Mouse (Mus musculus) hindbrain, embryonic 10.5 days (tissue): ENCODE measurements around the gene Rgs6. TPM values are rescaled to one million over a fixed set of nuclear protein-coding genes. Genes with fewer than 3 reads are reported as not detected.

ENCODE experiments used
- DNase-seq: peaks from one replicate; pipeline ENCODE4 v3.0.0-alpha.2; 2017; ENCODE audit warnings: low spot score
- H3K27ac ChIP-seq: fragments of 300-500 bp; sonication (generic); 2 replicates; pipeline ENCODE4 v1.5.1; 2016; ENCODE audit warnings: mild to moderate bottlenecking, moderate library complexity
- H3K27me3 ChIP-seq: fragments of 300-500 bp; sonication (generic); 2 replicates; pipeline ENCODE4 v1.6.1; 2016; ENCODE audit warnings: mild to moderate bottlenecking; ENCODE audit not compliant: poor library complexity, insufficient read depth, severe bottlenecking
- H3K36me3 ChIP-seq: fragments of 300-500 bp; sonication (generic); 2 replicates; pipeline ENCODE4 v1.6.1; 2016; ENCODE audit warnings: mild to moderate bottlenecking, moderate library complexity
- H3K4me1 ChIP-seq: fragments of 300-500 bp; sonication (generic); replicated peaks from 2 replicates; pipeline ENCODE4 v1.6.1; 2016; ENCODE audit warnings: mild to moderate bottlenecking
- H3K4me3 ChIP-seq: fragments of 300-500 bp; sonication (generic); 2 replicates; pipeline ENCODE4 v1.5.1; 2016; ENCODE audit warnings: mild to moderate bottlenecking, moderate library complexity
- H3K9me3 ChIP-seq: fragments of 300-500 bp; sonication (generic); 2 replicates; pipeline ENCODE4 v1.6.1; 2016; ENCODE audit warnings: mild to moderate bottlenecking, moderate library complexity
- WGBS: fragments of 180-500 bp; shearing (Covaris S2); methylation state at CpG from one replicate; pipeline ENCODE4 v1.1.7; 2016; 5-methylcytosine and 5-hydroxymethylcytosine counted together
- polyA plus RNA-seq: library from polyadenylated mRNA; unstranded; fragments of >200 nt; fragmentation: Nextera tagmentation; extraction: Ambion mirVana; gene quantifications from 2 replicates; pipeline ENCODE4 v1.2.1, GENCODE M21; 2016

Rgs6 gene
- polyA plus RNA-seq, 1 experiment from 2014 or later = 0.31 TPM

- H3K27ac ChIP-seq = 0 out of 2 replicates have a peak overlapping the region, but pooled peaks have one; percentile 36
- 75% methylated on average over 6 of the region's 6 CpGs for WGBS
- no peak for DNase-seq
Observed at GRCm38 (mm10) chr12:83127955-83128354, 539.9 kb downstream of the Rgs6 start.

DNA sequence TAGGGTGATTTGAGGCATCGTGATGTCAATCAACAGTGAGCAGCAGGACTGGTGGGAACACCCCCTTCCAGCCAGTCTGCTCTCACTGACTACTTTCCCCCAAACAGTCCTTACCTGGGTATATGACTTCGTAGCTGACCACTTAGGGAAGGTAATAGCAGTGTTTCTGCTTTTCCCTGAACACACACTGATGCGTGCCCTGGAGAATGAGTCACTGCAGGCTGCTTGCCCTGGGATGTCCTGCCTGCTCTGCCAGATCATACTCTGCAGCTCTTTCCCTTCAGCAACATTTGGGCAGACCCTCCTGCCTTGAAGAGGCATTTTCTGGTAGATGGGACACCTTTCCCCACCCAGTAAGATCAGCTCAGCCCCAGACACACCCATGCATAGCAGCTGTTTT is 540.5 kb downstream of the Rgs6 start:
- Histone ChIP-seq H3K36me3 (no peaks in the 10 kb centered on the region), H3K9me3 (no peaks in the 10 kb centered on the region), H3K27me3 (no peaks in the 10 kb centered on the region), H3K27ac (no peak overlapping the region), H3K4me3 (no peak overlapping the region), H3K4me1 (peaks cover 5% of the 10 kb centered on the region; the same call in 1 of the 2 replicates)
- DNase-seq = no peak
- WGBS = 89% methylated on average over 3 of the region's 3 CpGs

More at GRCm38 (mm10) chr12:83127955-83128354, 539.9 kb downstream of the Rgs6 start:
- H3K4me1 ChIP-seq = peaks cover 5% of the 10 kb centered on the region; the same call in 1 of the 2 replicates
- no peaks in the 10 kb centered on the region for H3K36me3 ChIP-seq
- H3K4me3 ChIP-seq = no peak overlapping the region
- no peaks in the 10 kb centered on the region for H3K27me3 ChIP-seq
- no peaks in the 10 kb centered on the region for H3K9me3 ChIP-seq

DNA sequence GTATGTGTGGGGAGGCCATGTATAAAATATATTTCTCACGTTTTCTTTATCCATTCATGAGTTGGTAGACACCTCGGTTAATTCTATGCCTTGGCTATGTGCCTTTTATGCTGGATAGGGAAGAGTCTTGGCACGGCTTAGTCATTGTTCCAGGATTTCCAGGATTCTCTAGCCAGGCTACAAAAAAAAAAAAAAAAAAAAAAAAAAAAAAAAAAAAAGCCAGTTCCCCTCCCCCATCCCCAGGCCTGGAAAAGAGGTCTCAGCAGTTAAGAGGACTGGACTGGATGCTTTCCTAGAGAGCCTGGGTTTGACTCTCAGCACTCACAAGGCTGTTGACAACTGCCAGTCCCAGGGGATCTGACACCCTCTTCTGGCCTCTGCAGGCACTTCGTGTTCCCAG is 543.3 kb downstream of the Rgs6 start:
- Histone ChIP-seq H3K36me3 (no peaks in the 10 kb centered on the region), H3K9me3 (no peaks in the 10 kb centered on the region), H3K4me3 (no peak overlapping the region), H3K27ac (no peak overlapping the region), H3K27me3 (no peaks in the 10 kb centered on the region), H3K4me1 (peaks cover 5% of the 10 kb centered on the region; the same call in 1 of the 2 replicates)
- 74% methylated on average over 4 of the region's 4 CpGs for WGBS
- DNase-seq = no peak

GRCm38 (mm10) chr12:83133827-83134226 is 545.7 kb downstream of the Rgs6 start:
- Histone ChIP-seq H3K27me3 (no peaks in the 10 kb centered on the region), H3K9me3 (no peaks in the 10 kb centered on the region), H3K36me3 (no peaks in the 10 kb centered on the region), H3K4me3 (no peak overlapping the region), H3K27ac (no peak overlapping the region), H3K4me1 (no peaks in the 10 kb centered on the region; the same call in 1 of the 2 replicates)
- no peak for DNase-seq
- WGBS = 84% methylated on average over 6 of the region's 6 CpGs

DNA sequence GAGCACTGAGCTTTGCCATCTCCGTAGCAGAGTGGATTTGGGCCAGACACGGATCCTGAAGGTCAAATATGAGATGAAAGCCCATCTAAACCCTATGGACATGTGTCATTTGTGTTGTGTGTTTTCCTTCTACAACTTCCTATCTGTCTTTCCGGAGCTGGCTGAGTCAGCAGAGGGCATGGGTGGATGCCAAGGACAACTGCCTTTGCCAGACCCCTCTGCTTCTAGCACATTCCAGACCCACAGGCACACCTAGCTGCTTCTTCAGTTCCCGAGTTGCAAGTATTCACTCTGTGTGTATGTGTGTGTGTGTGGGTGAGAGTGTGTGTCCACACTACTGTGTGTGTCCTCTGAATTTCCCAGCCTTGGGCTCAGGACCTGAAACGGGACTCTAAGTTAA is 547.9 kb downstream of the Rgs6 start:
- DNase-seq = no peak
- WGBS = 89% methylated on average over 5 of the region's 5 CpGs
- Histone ChIP-seq H3K36me3 (no peaks in the 10 kb centered on the region), H3K27me3 (no peaks in the 10 kb centered on the region), H3K4me1 (no peaks in the 10 kb centered on the region; the same call in 1 of the 2 replicates), H3K4me3 (no peak overlapping the region), H3K27ac (no peak overlapping the region), H3K9me3 (no peaks in the 10 kb centered on the region)

DNA sequence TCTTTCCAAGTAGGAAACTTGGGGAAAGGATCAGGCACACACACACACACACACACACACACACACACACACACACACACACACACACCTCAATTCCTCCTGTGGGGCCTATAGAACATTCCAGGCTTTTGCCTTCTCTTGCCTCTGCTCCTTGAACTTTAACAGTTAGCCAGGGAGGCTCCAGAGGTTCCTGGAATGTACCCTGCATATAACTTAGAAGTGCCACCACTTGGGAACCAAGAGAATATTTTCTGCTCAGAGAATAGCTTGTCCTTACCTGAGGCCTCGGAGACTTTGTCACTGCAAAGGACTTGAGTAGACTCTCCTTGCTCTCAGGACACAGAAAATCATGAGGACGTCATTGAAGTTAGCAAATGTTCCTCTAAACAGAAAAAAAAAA is 548.4 kb downstream of the Rgs6 start:
- no peaks in the 10 kb centered on the region; the same call in 1 of the 2 replicates for H3K4me1 ChIP-seq
- DNase-seq = no peak
- no peaks in the 10 kb centered on the region for H3K9me3 ChIP-seq
- H3K4me3 ChIP-seq = no peak overlapping the region
- no peak overlapping the region for H3K27ac ChIP-seq
- no peaks in the 10 kb centered on the region for H3K27me3 ChIP-seq
- no peaks in the 10 kb centered on the region for H3K36me3 ChIP-seq
- WGBS = 80% methylated on average over 2 of the region's 2 CpGs

- no peak overlapping the region for H3K27ac ChIP-seq
- no peaks in the 10 kb centered on the region for H3K36me3 ChIP-seq
- no peaks in the 10 kb centered on the region for H3K27me3 ChIP-seq
- 59% methylated on average over 3 of the region's 3 CpGs for WGBS
- H3K4me3 ChIP-seq = no peak overlapping the region
- no peaks in the 10 kb centered on the region for H3K9me3 ChIP-seq
- no peak for DNase-seq
- H3K4me1 ChIP-seq = no peaks in the 10 kb centered on the region; the same call in 1 of the 2 replicates
Observed at GRCm38 (mm10) chr12:83137001-83137400, 548.9 kb downstream of the Rgs6 start.

GRCm38 (mm10) chr12:83141164-83141563 is 553.1 kb downstream of the Rgs6 start:
- DNase-seq = no peak
- H3K27me3 ChIP-seq = no peaks in the 10 kb centered on the region

DNA sequence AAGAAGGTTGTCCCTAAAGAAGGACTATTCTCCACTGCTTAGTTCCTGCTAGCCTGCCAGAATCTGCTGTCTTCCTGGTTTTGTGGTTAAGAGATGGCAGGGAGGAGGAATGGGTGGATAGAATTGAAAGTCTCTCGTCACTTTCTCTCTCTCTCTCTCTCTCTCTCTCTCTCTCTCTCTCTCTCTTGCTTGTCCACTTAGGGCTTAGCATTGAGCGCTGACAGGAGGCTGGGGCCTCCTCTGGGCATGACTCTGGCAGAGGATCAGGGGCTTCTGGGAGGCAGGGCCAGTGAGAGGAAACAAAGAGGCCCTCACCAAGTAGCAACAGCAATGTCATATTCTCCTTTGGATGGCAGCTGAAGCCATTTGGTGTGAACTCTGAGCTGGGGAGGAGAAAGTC is 554.4 kb downstream of the Rgs6 start:
- Histone ChIP-seq H3K27ac (no peak overlapping the region), H3K9me3 (no peaks in the 10 kb centered on the region), H3K27me3 (no peaks in the 10 kb centered on the region), H3K36me3 (no peaks in the 10 kb centered on the region), H3K4me3 (no peak overlapping the region), H3K4me1 (peaks cover 13% of the 10 kb centered on the region)
- no peak for DNase-seq
- WGBS = 79% methylated on average over 2 of the region's 2 CpGs

More at GRCm38 (mm10) chr12:83141164-83141563, 553.1 kb downstream of the Rgs6 start:
- Histone ChIP-seq H3K9me3 (no peaks in the 10 kb centered on the region), H3K4me3 (no peak overlapping the region), H3K27ac (no peak overlapping the region), H3K4me1 (peaks cover 6% of the 10 kb centered on the region), H3K36me3 (no peaks in the 10 kb centered on the region)
- 71% methylated on average over 2 of the region's 2 CpGs for WGBS

GRCm38 (mm10) chr12:83143071-83143470 is 555.0 kb downstream of the Rgs6 start:
- H3K4me1 ChIP-seq = peaks cover 13% of the 10 kb centered on the region
- DNase-seq = no peak
- no peak overlapping the region for H3K4me3 ChIP-seq
- H3K36me3 ChIP-seq = no peaks in the 10 kb centered on the region
- 60% methylated on average over 3 of the region's 3 CpGs for WGBS
- H3K9me3 ChIP-seq = no peaks in the 10 kb centered on the region
- H3K27ac ChIP-seq = no peak overlapping the region
- no peaks in the 10 kb centered on the region for H3K27me3 ChIP-seq

- peaks cover 13% of the 10 kb centered on the region for H3K4me1 ChIP-seq
- no peak for DNase-seq
- H3K36me3 ChIP-seq = no peaks in the 10 kb centered on the region
- 77% methylated on average over 1 of the region's 1 CpGs for WGBS
- H3K4me3 ChIP-seq = no peak overlapping the region
- H3K27me3 ChIP-seq = no peaks in the 10 kb centered on the region
- H3K27ac ChIP-seq = no peak overlapping the region
- no peaks in the 10 kb centered on the region for H3K9me3 ChIP-seq
Observed at GRCm38 (mm10) chr12:83143574-83143973, 555.5 kb downstream of the Rgs6 start.

- Histone ChIP-seq H3K27ac (0 out of 2 replicates have a peak overlapping the region, but pooled peaks have one; percentile 40), H3K36me3 (no peaks in the 10 kb centered on the region), H3K4me1 (peaks cover 13% of the 10 kb centered on the region), H3K9me3 (no peaks in the 10 kb centered on the region), H3K4me3 (no peak overlapping the region), H3K27me3 (no peaks in the 10 kb centered on the region)
- WGBS = 90% methylated on average over 3 of the region's 3 CpGs
- DNase-seq = no peak
Observed at GRCm38 (mm10) chr12:83145074-83145473, 557.0 kb downstream of the Rgs6 start.

GRCm38 (mm10) chr12:83145902-83146301 is 557.8 kb downstream of the Rgs6 start:
- no peak overlapping the region for H3K27ac ChIP-seq
- no peak for DNase-seq
- no peak overlapping the region for H3K4me3 ChIP-seq
- WGBS = 85% methylated on average over 3 of the region's 3 CpGs
- H3K36me3 ChIP-seq = no peaks in the 10 kb centered on the region
- peaks cover 13% of the 10 kb centered on the region for H3K4me1 ChIP-seq
- no peaks in the 10 kb centered on the region for H3K27me3 ChIP-seq
- H3K9me3 ChIP-seq = no peaks in the 10 kb centered on the region

DNA sequence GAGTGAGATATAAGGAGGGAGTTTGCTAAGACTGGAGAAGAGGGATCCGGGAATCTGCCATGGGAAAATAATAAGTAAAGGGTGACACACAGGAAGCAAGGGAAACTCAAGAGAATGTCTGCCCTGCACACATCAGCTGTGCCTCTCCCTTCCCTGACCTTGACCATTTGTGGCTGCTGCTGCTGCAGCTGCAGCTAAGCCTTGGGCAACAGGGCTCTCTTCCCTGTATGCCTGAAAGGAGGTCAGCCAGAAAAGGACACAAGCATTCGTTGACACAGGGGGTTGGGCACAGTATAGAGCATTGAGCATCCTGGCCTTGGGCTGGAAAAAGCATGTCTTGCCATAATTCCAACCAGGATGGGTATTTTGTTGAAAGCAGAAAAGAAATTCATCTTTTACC is 558.8 kb downstream of the Rgs6 start:
- Histone ChIP-seq H3K27me3 (no peaks in the 10 kb centered on the region), H3K4me3 (no peak overlapping the region), H3K9me3 (no peaks in the 10 kb centered on the region), H3K4me1 (peaks cover 13% of the 10 kb centered on the region), H3K27ac (no peak overlapping the region), H3K36me3 (no peaks in the 10 kb centered on the region)
- WGBS = 73% methylated on average over 2 of the region's 2 CpGs
- no peak for DNase-seq
